Mouse (Mus musculus): ENCODE results near the gene Cryaa.

- TF ChIP-seq CTCF (conservative IDR thresholded peaks at IDR 0.05; ENCODE audit: low read length), result no peak
- TF ChIP-seq NANOG (IDR thresholded peaks at IDR 0.05; ENCODE audit: borderline replicate concordance, low read length), result no peak
Measured at GRCm38 (mm10) chr17:31639651-31640050, 38.0 kb upstream of the Cryaa start.

All from E14TG2a.4 (cell line).